Mouse (Mus musculus) forebrain, embryonic 16.5 days (tissue): ENCODE results near the gene Gm609. TPM values are rescaled to one million over a fixed set of nuclear protein-coding genes. Genes with fewer than 3 reads are reported as not detected.

ENCODE experiments used
- ATAC-seq: fragments of 200-750 bp; cut with Nextera tagmentation; 2 replicates; pipeline ENCODE4 v1.8.0; 2017; ENCODE audit warnings: mild to moderate bottlenecking, moderate library complexity
- H3K27ac ChIP-seq: fragments of 300-500 bp; sonication (generic); 2 replicates; pipeline ENCODE4 v1.5.1; 2014; ENCODE audit warnings: low read length, control low read depth
- H3K27me3 ChIP-seq: fragments of 300-500 bp; sonication (generic); replicated peaks from 2 replicates; pipeline ENCODE4 v1.6.1; 2014; ENCODE audit warnings: low read length; ENCODE audit not compliant: control insufficient read depth, insufficient read depth
- H3K36me3 ChIP-seq: fragments of 300-500 bp; sonication (generic); 2 replicates; pipeline ENCODE4 v1.6.1; 2014; ENCODE audit not compliant: control insufficient read depth, insufficient read depth
- H3K4me1 ChIP-seq: fragments of 300-500 bp; sonication (generic); replicated peaks from 2 replicates; pipeline ENCODE4 v1.6.1; 2014; ENCODE audit warnings: low read length; ENCODE audit not compliant: control insufficient read depth, insufficient read depth
- H3K4me2 ChIP-seq: fragments of 300-500 bp; sonication (generic); 2 replicates; pipeline ENCODE4 v1.6.1; 2014; ENCODE audit warnings: mild to moderate bottlenecking, low read length, control low read depth
- H3K4me3 ChIP-seq: fragments of 300-500 bp; sonication (generic); replicated peaks from 2 replicates; pipeline ENCODE4 v1.5.1; 2014; ENCODE audit warnings: mild to moderate bottlenecking, low read length, control low read depth
- H3K9ac ChIP-seq: fragments of 300-500 bp; sonication (generic); replicated peaks from 2 replicates; pipeline ENCODE4 v1.6.1; 2014; ENCODE audit warnings: low read depth, low read length, control low read depth
- H3K9me3 ChIP-seq: fragments of 300-500 bp; sonication (generic); 2 replicates; pipeline ENCODE4 v1.6.1; 2016; ENCODE audit warnings: low read length; ENCODE audit not compliant: control insufficient read depth
- WGBS: fragments of 180-500 bp; shearing (Covaris S2); extraction: QIAGEN DNeasy Blood & Tissue Kit; methylation state at CpG from one replicate; pipeline ENCODE4 v1.1.7; 2014; 5-methylcytosine and 5-hydroxymethylcytosine counted together
- polyA plus RNA-seq: library from polyadenylated mRNA; unstranded; fragments of >200 nt; fragmentation: Nextera tagmentation; extraction: Ambion mirVana; gene quantifications from 2 replicates; pipeline ENCODE4 v1.2.1, GENCODE M21; 2015

Gene Gm609
- polyA plus RNA-seq, 1 experiment from 2014 or later, result not detected

DNA sequence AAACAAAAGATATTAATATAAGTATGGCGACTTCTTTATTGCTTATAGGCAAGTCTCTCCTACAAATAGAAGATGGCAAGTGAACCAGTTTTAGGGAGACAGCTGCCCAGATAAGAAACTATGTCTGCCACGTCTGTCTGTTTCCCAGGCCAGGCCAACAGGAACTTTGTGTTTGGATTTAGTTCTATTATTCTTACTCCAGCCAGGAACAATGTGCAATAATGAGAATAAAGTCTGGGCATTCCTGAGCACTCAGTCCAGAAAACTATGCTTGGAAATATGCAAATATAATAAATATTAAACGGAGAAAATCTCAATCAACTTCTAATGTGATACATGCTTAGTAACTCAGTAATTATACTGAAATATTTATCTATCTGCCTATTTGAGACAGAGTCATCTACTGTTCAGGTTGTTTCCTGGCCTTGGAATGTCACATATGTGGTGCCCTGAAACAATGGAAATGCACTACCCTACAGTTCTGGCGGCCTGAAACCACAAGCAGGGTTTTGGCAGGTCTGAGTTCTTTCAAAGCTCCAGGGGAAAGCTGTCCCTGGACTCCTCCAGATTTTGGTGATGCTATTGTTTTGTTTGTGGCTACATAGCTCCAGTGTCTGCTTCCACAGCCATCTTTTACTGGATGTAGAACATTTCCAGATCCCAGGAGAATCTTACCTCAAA lies 123.3 kb downstream of the Gm609 start:
- Histone ChIP-seq H3K9ac (no peak overlapping the region), H3K4me1 (no peaks in the 10 kb centered on the region), H3K9me3 (no peaks in the 10 kb centered on the region), H3K4me2 (no peak overlapping the region), H3K27me3 (no peaks in the 10 kb centered on the region), H3K36me3 (no peaks in the 10 kb centered on the region), H3K4me3 (no peak overlapping the region), H3K27ac (no peak overlapping the region)
- 77% methylated on average over 4 of the region's 4 CpGs for WGBS
- ATAC-seq, result no peak

DNA sequence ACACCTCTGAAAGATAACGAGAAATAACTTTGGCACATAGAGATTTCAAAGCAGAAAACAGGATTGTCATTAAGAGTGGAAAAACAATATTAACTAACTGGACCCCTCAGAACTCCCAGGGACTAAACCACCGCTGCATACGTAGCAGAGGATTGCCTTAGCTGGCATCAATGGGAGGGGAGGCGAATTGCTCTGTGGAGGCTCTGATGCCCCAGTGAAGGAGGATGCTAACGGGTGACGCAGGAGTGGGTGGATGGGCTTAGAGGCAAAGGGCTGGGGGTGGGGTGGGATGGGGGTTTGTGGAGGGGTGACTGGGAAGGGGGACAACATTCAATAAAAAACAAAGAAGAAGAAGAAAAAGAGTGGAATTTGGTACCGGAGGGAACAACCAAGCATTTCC lies 126.7 kb downstream of the Gm609 start:
- Histone ChIP-seq H3K27ac (no peak overlapping the region), H3K27me3 (no peaks in the 10 kb centered on the region), H3K9me3 (no peaks in the 10 kb centered on the region), H3K4me2 (no peak overlapping the region), H3K4me1 (no peaks in the 10 kb centered on the region), H3K4me3 (no peak overlapping the region), H3K36me3 (no peaks in the 10 kb centered on the region), H3K9ac (no peak overlapping the region)
- ATAC-seq, result no peak
- WGBS, result 60% methylated on average over 7 of the region's 7 CpGs

DNA sequence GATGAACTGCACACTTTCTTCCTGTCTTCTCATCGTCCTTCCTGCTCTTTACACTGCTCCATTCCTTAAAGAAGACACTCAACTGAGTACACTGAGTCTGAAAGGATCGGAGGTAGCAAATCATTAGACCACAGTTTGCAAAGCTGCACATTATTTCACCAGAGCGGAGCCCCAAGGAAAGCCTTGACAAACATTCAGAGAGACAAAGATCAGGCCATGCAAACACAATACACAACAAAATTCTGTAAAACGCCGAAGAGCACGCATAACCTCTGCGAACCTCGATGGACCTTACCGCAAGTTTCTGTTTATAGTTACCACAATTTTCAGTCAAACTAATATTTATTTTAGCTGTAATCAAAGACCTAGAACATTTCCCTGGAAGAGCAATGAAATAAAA lies 127.4 kb downstream of the Gm609 start:
- H3K27me3 ChIP-seq, result no peaks in the 10 kb centered on the region
- no peak overlapping the region for H3K27ac ChIP-seq
- H3K4me2 ChIP-seq, result no peak overlapping the region
- H3K4me1 ChIP-seq, result no peaks in the 10 kb centered on the region
- H3K9me3 ChIP-seq, result no peaks in the 10 kb centered on the region
- 87% methylated on average over 9 of the region's 9 CpGs for WGBS
- no peak overlapping the region for H3K9ac ChIP-seq
- no peaks in the 10 kb centered on the region for H3K36me3 ChIP-seq
- no peak overlapping the region for H3K4me3 ChIP-seq
- no peak for ATAC-seq

DNA sequence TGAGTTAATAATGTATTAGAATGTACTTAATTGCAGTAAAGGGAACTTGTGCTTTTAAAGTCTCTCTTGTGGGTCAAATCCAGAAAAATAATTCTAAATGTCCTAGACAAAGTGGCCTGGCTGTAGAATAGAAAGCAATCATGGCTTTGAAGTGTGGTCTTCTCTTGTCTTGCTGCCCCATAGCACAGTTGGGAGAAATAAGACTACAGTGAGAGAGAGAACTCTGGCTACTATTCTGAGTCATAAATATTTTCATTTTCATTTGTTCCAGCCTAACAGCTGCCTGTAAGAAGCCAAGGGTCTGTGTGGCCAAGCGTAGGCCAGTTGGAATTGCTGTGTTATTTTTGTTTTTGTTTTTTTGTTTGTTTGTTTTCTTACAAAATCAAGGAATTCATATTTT lies 128.1 kb downstream of the Gm609 start:
- no peaks in the 10 kb centered on the region for H3K4me1 ChIP-seq

DNA sequence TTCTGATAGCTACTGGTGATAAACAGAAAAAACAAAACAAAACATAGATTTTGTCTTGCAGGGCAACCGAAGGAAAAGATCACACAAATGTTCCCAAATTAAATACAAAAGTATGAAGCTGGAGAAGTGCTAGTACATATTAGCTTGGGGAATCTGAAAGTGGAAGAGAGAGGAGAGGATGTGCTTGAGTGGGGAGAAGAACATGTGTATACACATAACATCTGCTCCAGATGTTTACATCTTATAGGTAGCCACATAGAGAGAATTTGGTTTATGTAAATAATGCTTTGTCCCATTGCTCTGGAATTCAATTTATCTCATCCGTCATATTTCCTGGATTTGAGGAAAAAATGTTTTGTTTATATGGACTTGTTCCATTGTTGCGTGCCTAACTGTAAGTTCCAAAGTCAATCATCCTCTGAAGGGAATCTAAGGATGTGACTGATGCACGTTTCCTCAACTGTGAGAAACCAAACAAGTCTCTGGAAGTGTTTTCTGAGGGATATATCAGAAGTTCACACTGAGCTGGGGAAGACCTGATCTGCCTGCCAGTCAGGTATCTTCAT lies 129.2 kb downstream of the Gm609 start:
- H3K9ac ChIP-seq, result no peak overlapping the region
- H3K4me2 ChIP-seq, result no peak overlapping the region
- H3K27me3 ChIP-seq, result no peaks in the 10 kb centered on the region
- WGBS, result 85% methylated on average over 4 of the region's 4 CpGs
- ATAC-seq, result no peak
- H3K4me1 ChIP-seq, result no peaks in the 10 kb centered on the region
- no peaks in the 10 kb centered on the region for H3K36me3 ChIP-seq
- H3K27ac ChIP-seq, result no peak overlapping the region
- H3K4me3 ChIP-seq, result no peak overlapping the region
- H3K9me3 ChIP-seq, result no peaks in the 10 kb centered on the region

More for the DNA sequence above, 128.1 kb downstream of the Gm609 start:
- 100% methylated on average over 1 of the region's 1 CpGs for WGBS
- Histone ChIP-seq H3K27me3 (no peaks in the 10 kb centered on the region), H3K4me2 (no peak overlapping the region), H3K36me3 (no peaks in the 10 kb centered on the region), H3K27ac (no peak overlapping the region), H3K9ac (no peak overlapping the region), H3K4me3 (no peak overlapping the region), H3K9me3 (no peaks in the 10 kb centered on the region)
- ATAC-seq, result no peak

Other genes with a start within 250 kb of the Gm609 start
- gene Cd200, start 83.9 kb downstream of the Gm609 start, polyA plus RNA-seq, result 235 and 271 TPM in 2 replicates
- gene Gm17783, start 39.1 kb upstream of the Gm609 start, polyA plus RNA-seq, result not detected in 2 replicates
- not detected in 2 replicates for gene Slc9c1, start 42.3 kb upstream of the Gm609 start, polyA plus RNA-seq
- gene Gcsam, start 117.4 kb upstream of the Gm609 start, polyA plus RNA-seq, result 0.07 TPM in 1 of 2 replicates, not detected in the other
- not detected in 2 replicates for gene BC016579, start 161.1 kb upstream of the Gm609 start, polyA plus RNA-seq
- 0.58 and 0.75 TPM in 2 replicates for gene Tmprss7, start 200.7 kb upstream of the Gm609 start, polyA plus RNA-seq
- 455 and 473 TPM in 2 replicates for gene Tagln3, start 231.6 kb upstream of the Gm609 start, polyA plus RNA-seq
- 42.1 and 42.7 TPM in 2 replicates for gene Abhd10, start 250.0 kb upstream of the Gm609 start, polyA plus RNA-seq